Mouse (Mus musculus): ENCODE measurements around the gene Eml5.

DNA sequence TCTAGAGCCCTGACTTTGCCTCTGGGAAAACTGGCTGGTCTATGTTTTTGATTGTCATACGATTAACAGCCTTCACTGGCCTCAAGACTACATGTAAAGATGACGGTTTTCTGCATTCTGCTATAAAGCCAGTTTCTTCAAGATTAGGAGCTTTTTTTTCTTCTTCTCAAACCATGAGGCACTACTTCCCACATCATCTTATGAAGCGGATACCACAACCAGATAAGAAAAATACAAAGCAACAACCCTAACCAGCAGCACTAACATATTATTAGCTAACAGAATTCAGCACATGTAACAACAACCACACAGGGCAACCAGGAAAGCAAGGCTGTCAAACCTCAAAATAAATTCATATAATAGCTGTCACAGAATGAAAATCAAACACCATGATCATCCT is 63.3 kb downstream of the Eml5 start:
- TF ChIP-seq POLR2A (IDR thresholded peaks at IDR 0.05; ENCODE audit: insufficient read depth, low read depth, low read length) = no peak
- TF ChIP-seq CTCF (IDR thresholded peaks at IDR 0.05; ENCODE audit: insufficient read depth, low read depth, low read length) = no peak
